Mouse (Mus musculus): Measurements from ENCODE around the gene Map10. TPM values are rescaled to one million over a fixed set of nuclear protein-coding genes. Genes with fewer than 3 reads are reported as not detected.

Gene Map10
- polyA plus RNA-seq, 1 experiment: not detected

GRCm38 (mm10) chr8:125661958-125662668, 7.5 kb upstream of the Map10 start:
- H3K4me2 ChIP-seq (ENCODE audit: low read depth): no peak overlapping the region
- H3K4me3 ChIP-seq: no peak overlapping the region
- H3K79me2 ChIP-seq (ENCODE audit: control insufficient read depth, insufficient read depth): no peaks in the 10 kb centered on the region
- no peaks in the 10 kb centered on the region for H3K27me3 ChIP-seq (ENCODE audit: control insufficient read depth, insufficient read depth, insufficient read length)
- H3K36me3 ChIP-seq (ENCODE audit: control insufficient read depth, insufficient read depth): no peaks in the 10 kb centered on the region
- no peak for TF ChIP-seq MAX (IDR thresholded peaks at IDR 0.05; ENCODE audit: low read depth)
- TF ChIP-seq E2F4 (IDR thresholded peaks at IDR 0.05; ENCODE audit: insufficient read depth): no peak
- no peak for TF ChIP-seq CEBPB (IDR thresholded peaks at IDR 0.05; ENCODE audit: insufficient read depth, poor library complexity, severe bottlenecking)
- TF ChIP-seq TCF3 (IDR thresholded peaks at IDR 0.05; ENCODE audit: insufficient read length, low read depth): no peak
- no peak for TF ChIP-seq TCF12 (IDR thresholded peaks at IDR 0.05; ENCODE audit: insufficient read depth, poor library complexity, severe bottlenecking)
- no peak for TF ChIP-seq USF1 (IDR thresholded peaks at IDR 0.05; ENCODE audit: low read depth)
- TF ChIP-seq MYOG (IDR thresholded peaks at IDR 0.05; ENCODE audit: control insufficient read depth in 1 of 3, insufficient read depth in 1 of 3, insufficient read length in 2 of 3, low read depth in 2 of 3): no peak
- no peak for TF ChIP-seq MYOD1 (IDR thresholded peaks at IDR 0.05; ENCODE audit: control insufficient read depth in 1 of 3, insufficient read length in 2 of 3, low read depth in 2 of 3)
- no peak for TF ChIP-seq POLR2AphosphoS2 (IDR thresholded peaks at IDR 0.05; ENCODE audit: insufficient read length, low read depth)
- no peak for TF ChIP-seq POLR2A (IDR thresholded peaks at IDR 0.05; ENCODE audit: insufficient read length, low read depth)
- no peak for TF ChIP-seq SRF (IDR thresholded peaks at IDR 0.05; ENCODE audit: control insufficient read depth, insufficient read length, low read depth)
- no peak for TF ChIP-seq REST (IDR thresholded peaks at IDR 0.05; ENCODE audit: insufficient read depth, insufficient read length)
- no peak overlapping the region for H3ac ChIP-seq (ENCODE audit: control insufficient read depth, insufficient read length)

- Histone ChIP-seq H3ac (ENCODE audit: control insufficient read depth, insufficient read length) (no peak overlapping the region), H3K27me3 (ENCODE audit: control insufficient read depth, insufficient read depth, insufficient read length) (no peaks in the 10 kb centered on the region), H3K4me3 (no peak overlapping the region), H3K79me2 (ENCODE audit: control insufficient read depth, insufficient read depth) (no peaks in the 10 kb centered on the region), H3K4me2 (ENCODE audit: low read depth) (no peak overlapping the region), H3K36me3 (ENCODE audit: control insufficient read depth, insufficient read depth) (no peaks in the 10 kb centered on the region)
- TF ChIP-seq REST (IDR thresholded peaks at IDR 0.05; ENCODE audit: insufficient read depth, insufficient read length) (no peak), POLR2AphosphoS2 (IDR thresholded peaks at IDR 0.05; ENCODE audit: insufficient read length, low read depth) (no peak), SRF (IDR thresholded peaks at IDR 0.05; ENCODE audit: control insufficient read depth, insufficient read length, low read depth) (no peak), TCF12 (IDR thresholded peaks at IDR 0.05; ENCODE audit: insufficient read depth, poor library complexity, severe bottlenecking) (no peak), E2F4 (IDR thresholded peaks at IDR 0.05; ENCODE audit: insufficient read depth) (no peak), MYOD1 (IDR thresholded peaks at IDR 0.05; ENCODE audit: control insufficient read depth in 1 of 3, insufficient read length in 2 of 3, low read depth in 2 of 3) (no peak), MYOG (IDR thresholded peaks at IDR 0.05; ENCODE audit: control insufficient read depth in 1 of 3, insufficient read depth in 1 of 3, insufficient read length in 2 of 3, low read depth in 2 of 3) (no peak), CEBPB (IDR thresholded peaks at IDR 0.05; ENCODE audit: insufficient read depth, poor library complexity, severe bottlenecking) (no peak), MAX (IDR thresholded peaks at IDR 0.05; ENCODE audit: low read depth) (no peak), USF1 (IDR thresholded peaks at IDR 0.05; ENCODE audit: low read depth) (no peak), POLR2A (IDR thresholded peaks at IDR 0.05; ENCODE audit: insufficient read length, low read depth) (no peak), TCF3 (IDR thresholded peaks at IDR 0.05; ENCODE audit: insufficient read length, low read depth) (no peak)
Measured at GRCm38 (mm10) chr8:125662669-125663048, 7.0 kb upstream of the Map10 start.

GRCm38 (mm10) chr8:125665183-125665875, 4.3 kb upstream of the Map10 start:
- no peaks in the 10 kb centered on the region for H3K36me3 ChIP-seq (ENCODE audit: control insufficient read depth, insufficient read depth)
- no peaks in the 10 kb centered on the region for H3K79me2 ChIP-seq (ENCODE audit: control insufficient read depth, insufficient read depth)
- H3K4me2 ChIP-seq (ENCODE audit: low read depth): no peak overlapping the region
- no peaks in the 10 kb centered on the region for H3K27me3 ChIP-seq (ENCODE audit: control insufficient read depth, insufficient read depth, insufficient read length)
- H3K4me3 ChIP-seq: no peak overlapping the region
- H3ac ChIP-seq (ENCODE audit: control insufficient read depth, insufficient read length): no peak overlapping the region
- TF ChIP-seq POLR2A (IDR thresholded peaks at IDR 0.05; ENCODE audit: insufficient read length, low read depth): no peak
- TF ChIP-seq REST (IDR thresholded peaks at IDR 0.05; ENCODE audit: insufficient read depth, insufficient read length): no peak
- no peak for TF ChIP-seq USF1 (IDR thresholded peaks at IDR 0.05; ENCODE audit: low read depth)
- no peak for TF ChIP-seq CEBPB (IDR thresholded peaks at IDR 0.05; ENCODE audit: insufficient read depth, poor library complexity, severe bottlenecking)
- no peak for TF ChIP-seq MYOD1 (IDR thresholded peaks at IDR 0.05; ENCODE audit: control insufficient read depth in 1 of 3, insufficient read length in 2 of 3, low read depth in 2 of 3)
- TF ChIP-seq E2F4 (IDR thresholded peaks at IDR 0.05; ENCODE audit: insufficient read depth): no peak
- no peak for TF ChIP-seq TCF12 (IDR thresholded peaks at IDR 0.05; ENCODE audit: insufficient read depth, poor library complexity, severe bottlenecking)
- TF ChIP-seq POLR2AphosphoS2 (IDR thresholded peaks at IDR 0.05; ENCODE audit: insufficient read length, low read depth): no peak
- TF ChIP-seq MYOG (IDR thresholded peaks at IDR 0.05; ENCODE audit: control insufficient read depth in 1 of 3, insufficient read depth in 1 of 3, insufficient read length in 2 of 3, low read depth in 2 of 3): no peak
- TF ChIP-seq MAX (IDR thresholded peaks at IDR 0.05; ENCODE audit: low read depth): no peak
- no peak for TF ChIP-seq SRF (IDR thresholded peaks at IDR 0.05; ENCODE audit: control insufficient read depth, insufficient read length, low read depth)
- TF ChIP-seq TCF3 (IDR thresholded peaks at IDR 0.05; ENCODE audit: insufficient read length, low read depth): no peak

- no peak overlapping the region for H3ac ChIP-seq (ENCODE audit: control insufficient read depth, insufficient read length)
- H3K4me2 ChIP-seq (ENCODE audit: low read depth): no peak overlapping the region
- no peaks in the 10 kb centered on the region for H3K79me2 ChIP-seq (ENCODE audit: control insufficient read depth, insufficient read depth)
- TF ChIP-seq USF1 (IDR thresholded peaks at IDR 0.05; ENCODE audit: low read depth) (no peak), TCF3 (IDR thresholded peaks at IDR 0.05; ENCODE audit: insufficient read length, low read depth) (no peak), POLR2A (IDR thresholded peaks at IDR 0.05; ENCODE audit: insufficient read length, low read depth) (no peak), MYOG (IDR thresholded peaks at IDR 0.05; ENCODE audit: control insufficient read depth in 1 of 3, insufficient read depth in 1 of 3, insufficient read length in 2 of 3, low read depth in 2 of 3) (no peak), CEBPB (IDR thresholded peaks at IDR 0.05; ENCODE audit: insufficient read depth, poor library complexity, severe bottlenecking) (no peak), REST (IDR thresholded peaks at IDR 0.05; ENCODE audit: insufficient read depth, insufficient read length) (no peak), TCF12 (IDR thresholded peaks at IDR 0.05; ENCODE audit: insufficient read depth, poor library complexity, severe bottlenecking) (no peak)
- H3K27me3 ChIP-seq (ENCODE audit: control insufficient read depth, insufficient read depth, insufficient read length): no peaks in the 10 kb centered on the region
- no peaks in the 10 kb centered on the region for H3K36me3 ChIP-seq (ENCODE audit: control insufficient read depth, insufficient read depth)
- H3K4me3 ChIP-seq: no peak overlapping the region
Measured at GRCm38 (mm10) chr8:125665876-125666186, 3.8 kb upstream of the Map10 start.

Measured in myocyte (in vitro differentiated cells).